Mouse (Mus musculus): Measurements from ENCODE around the gene Hvcn1.

Gene Hvcn1

GRCm38 (mm10) chr5:122235196-122235836 lies 28.7 kb downstream of the Hvcn1 start:
- no peak for DNase-seq

GRCm38 (mm10) chr5:122237200-122237599 lies 30.6 kb downstream of the Hvcn1 start:
- DNase-seq = no peak

DNA sequence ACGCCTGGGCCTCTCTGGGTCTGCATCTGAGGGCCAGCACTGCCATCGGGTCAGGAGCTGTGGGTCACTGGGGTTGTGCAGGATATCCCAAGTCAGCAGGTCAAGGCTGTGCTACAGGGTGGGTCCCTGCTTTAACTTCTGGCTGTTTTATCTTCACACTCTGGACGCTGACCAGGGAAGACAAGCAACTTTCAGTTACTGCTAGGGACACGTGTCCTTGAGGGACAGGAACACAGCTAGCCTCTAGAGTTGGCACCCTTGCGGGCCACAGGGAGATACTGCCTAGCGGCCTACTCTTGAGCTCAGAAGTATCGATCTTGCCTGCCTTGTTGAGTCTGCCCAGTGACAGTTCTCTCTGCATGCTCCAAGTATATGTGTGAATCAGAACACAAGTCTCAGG lies 33.0 kb downstream of the Hvcn1 start:
- DNase-seq = no peak

DNA sequence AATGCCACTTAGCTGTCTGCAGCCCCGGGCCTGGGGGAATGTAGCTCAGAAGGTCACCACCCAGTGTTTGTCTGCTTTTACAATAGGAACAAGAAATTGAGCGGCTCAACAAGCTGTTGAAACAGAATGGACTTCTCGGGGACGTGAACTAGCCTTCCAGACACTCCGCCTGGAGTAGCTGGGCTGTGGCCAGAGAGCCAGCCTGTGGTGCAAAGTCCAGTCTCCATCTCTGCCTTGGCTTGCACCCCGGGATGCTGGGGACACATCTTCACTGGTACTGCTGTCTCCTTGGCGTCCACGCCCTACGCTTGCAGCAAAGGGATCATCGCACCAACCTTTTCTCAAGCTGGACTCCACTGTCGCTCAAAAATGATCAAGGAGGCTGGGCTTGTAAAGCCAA lies 33.9 kb downstream of the Hvcn1 start:
- peak; percentile 71 to 76 for DNase-seq

DNA sequence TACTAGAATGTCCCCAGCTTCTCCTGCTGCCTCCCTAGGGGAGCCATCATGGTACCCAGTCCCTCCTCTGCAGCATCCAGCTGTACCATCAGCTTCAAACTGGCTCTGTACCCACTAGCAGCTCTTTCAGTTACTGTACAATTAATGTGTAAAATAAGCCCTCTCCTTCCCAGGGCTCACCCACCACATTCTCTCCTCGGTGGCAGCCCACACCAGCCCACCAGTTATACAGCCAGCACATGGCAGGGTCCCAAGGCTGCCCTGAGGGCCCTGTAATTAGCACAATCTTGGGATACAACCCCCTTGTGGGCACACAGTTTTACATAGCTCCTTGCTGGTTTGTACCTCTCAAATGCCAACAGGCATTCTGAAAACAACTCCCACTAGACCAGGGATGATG lies 34.4 kb downstream of the Hvcn1 start:
- DNase-seq = no peak

GRCm38 (mm10) chr5:122242521-122243123 lies 36.0 kb downstream of the Hvcn1 start:
- DNase-seq = peak in 1 of 2 experiments; percentile 39

- DNase-seq = no peak
Observed at GRCm38 (mm10) chr5:122243781-122244523, 37.3 kb downstream of the Hvcn1 start.

DNA sequence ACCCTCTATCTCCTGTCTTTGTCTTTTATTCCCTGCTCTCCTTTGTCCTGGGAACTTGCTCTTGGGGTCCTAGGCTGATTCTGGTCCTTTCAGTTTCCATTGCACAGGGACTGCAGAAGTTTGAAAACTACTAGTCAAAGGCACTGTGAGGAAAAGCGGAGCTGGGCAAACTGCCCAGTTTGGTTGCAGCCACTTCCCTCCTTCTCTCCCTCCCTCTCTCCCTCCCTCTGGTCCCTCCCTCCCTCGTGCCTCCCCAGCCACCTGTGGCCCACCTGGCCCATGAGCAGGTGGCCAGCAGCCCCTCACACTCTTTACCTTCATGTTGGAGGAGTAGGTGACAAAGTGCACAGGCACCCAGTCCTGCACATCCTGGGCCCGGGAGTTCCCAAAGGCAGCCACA lies 38.6 kb downstream of the Hvcn1 start:
- peak; percentile 36 to 47 for DNase-seq

GRCm38 (mm10) chr5:122246547-122247167 lies 40.1 kb downstream of the Hvcn1 start:
- no peak for DNase-seq

GRCm38 (mm10) chr5:122247529-122247928 lies 40.9 kb downstream of the Hvcn1 start:
- DNase-seq = no peak

DNA sequence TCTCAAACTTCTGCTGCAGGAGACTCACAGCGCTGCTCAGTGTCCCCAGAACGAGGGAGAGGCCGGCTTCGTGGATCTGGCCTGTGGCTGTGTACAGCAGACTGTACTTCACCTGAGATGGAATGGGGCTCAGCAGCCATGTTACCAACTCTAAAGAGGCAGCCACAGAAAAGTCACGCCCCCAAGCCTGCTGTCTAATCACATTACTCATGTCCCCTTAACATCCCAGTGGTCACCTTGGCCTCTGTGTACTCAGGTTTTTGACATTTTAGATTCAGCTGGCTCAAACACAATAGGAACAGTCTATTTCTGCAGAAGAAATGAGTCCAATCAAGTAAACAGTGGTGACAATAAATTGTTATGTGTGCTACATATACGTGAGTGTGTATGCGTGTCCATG lies 41.3 kb downstream of the Hvcn1 start:
- no peak for DNase-seq

DNA sequence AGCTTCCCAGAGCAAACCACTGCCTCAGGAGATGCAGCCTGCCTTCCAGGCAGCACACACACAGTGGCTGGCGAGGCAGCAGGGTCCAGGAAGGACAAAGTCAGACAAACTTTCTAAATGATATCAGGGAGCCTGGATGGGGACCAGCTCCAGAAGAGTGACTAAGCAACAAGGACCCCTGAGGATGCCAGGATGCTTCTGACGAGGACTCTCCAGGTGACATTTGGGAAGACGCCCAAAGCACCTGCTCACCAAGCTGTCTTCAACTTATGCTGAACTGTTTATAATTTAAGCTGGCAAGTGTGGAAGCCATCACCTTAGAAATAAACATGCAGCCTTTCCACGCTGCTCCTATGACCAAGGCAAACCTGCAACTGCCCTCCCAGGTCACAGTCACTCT lies 42.7 kb downstream of the Hvcn1 start:
- no peak for DNase-seq

DNA sequence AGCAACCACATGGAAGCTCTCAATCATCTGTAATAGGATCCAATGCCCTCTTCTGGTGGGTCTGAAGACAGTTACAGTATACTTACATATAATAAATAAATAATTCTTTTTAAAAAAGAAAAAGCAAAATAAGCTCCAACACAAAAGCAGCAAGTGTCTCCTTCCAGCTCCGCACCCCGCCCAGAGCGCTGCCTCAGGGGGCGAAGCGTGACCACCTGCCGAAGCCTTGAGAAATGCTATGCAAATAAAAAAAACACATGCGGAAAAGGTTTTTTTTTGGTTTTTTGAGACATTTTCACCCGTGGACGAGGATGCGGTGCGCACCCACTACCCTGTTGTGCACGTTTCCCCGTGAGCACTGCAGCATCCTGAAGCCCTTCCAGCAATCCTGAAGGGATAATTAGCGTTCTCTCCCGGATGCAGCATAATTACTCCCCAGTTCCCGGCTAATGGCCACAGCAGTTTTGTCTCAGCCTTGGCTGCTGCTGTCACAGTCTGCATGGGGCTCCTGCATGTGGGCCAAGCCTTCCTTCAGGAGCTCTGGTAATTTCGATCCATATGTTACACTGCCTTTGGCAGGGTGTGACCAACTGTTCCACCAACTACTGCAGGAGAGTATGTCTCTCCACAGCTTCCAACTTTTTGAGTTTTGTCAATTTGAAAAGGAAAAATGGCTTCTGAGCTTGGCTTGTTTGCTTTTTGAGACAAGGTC lies 45.4 kb downstream of the Hvcn1 start:
- DNase-seq = no peak

GRCm38 (mm10) chr5:122258027-122258741 lies 51.6 kb downstream of the Hvcn1 start:
- DNase-seq = no peak

GRCm38 (mm10) chr5:122262104-122262503 lies 55.5 kb downstream of the Hvcn1 start:
- no peak for DNase-seq

- DNase-seq = peak; percentile 94 to 96
Observed at GRCm38 (mm10) chr5:122263933-122264905, 57.6 kb downstream of the Hvcn1 start, which contains the start of gene Tctn1. Gene Tctn1, minus strand, starts transcription at chr5:122264460.

DNA sequence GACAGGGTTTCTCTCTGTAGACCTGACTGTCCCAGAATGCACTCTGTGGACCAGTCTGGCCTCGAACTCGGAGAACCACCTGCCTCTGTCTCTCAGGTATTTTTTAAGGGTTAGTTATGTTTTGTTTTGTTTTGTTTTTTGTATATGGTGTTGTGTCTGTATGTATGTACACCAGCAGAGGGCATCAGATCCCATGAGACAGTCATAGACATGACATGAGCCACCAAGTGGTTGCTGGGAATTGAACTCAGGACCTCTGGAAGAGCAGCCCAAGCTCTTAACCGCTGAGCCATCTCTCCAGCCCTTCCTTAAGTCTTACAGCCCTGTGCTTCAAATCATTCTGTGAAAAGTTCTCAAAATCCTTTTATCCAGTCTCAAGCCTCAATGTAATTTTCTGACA lies 58.6 kb downstream of the Hvcn1 start:
- no peak for DNase-seq

DNA sequence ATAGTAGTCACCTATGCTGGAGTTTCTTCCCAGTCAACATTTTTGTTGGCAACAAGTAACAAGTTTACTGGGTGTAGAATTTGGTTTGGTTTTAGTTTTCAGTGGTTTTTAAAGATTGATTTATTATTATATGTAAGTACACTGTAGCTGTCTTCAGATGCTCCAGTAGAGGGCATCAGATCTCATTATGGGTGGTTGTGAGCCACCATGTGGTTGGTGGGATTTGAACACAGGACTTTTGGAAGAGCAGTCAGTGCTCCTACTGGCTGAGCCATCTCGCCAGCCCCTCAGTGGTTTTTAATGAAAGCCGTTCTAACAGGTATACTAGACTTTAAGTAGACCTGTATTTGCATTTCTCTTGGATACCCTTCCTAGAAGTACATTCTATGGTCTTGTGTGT lies 59.3 kb downstream of the Hvcn1 start:
- DNase-seq = no peak

DNA sequence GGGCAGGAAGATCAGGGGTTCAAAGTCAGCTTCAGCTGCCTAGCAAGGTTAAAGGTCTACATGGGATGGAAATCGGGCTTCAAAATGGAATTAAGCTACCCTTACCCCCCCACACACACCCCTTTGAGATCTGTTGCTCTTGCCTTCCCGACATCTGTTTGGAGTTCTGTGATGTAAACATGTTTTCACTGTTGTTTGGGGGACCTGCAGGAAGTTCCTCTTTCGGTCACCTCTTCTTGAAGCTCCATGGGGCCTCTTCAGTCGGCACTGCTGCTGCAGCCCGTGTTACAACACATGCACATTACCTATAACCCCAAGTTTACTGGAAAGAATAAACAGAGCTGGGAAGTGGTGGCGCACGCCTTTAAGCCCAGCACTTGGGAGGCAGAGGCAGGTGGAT lies 60.5 kb downstream of the Hvcn1 start:
- DNase-seq = no peak

- peak; percentile 76 to 91 for DNase-seq
Observed at GRCm38 (mm10) chr5:122267899-122268298, 61.3 kb downstream of the Hvcn1 start.
